Mouse (Mus musculus) cerebellum, adult (tissue): ENCODE data around the gene Klk4.

Experiments used
- ATAC-seq: cut with Nextera tagmentation; 2 replicates; pipeline ENCODE4 v1.9.2; 2017; ENCODE audit warnings: mild to moderate bottlenecking, moderate library complexity, mixed read lengths; ENCODE audit not compliant: insufficient number of reproducible peaks, low FRiP score, low TSS enrichment

Klk4 gene

DNA sequence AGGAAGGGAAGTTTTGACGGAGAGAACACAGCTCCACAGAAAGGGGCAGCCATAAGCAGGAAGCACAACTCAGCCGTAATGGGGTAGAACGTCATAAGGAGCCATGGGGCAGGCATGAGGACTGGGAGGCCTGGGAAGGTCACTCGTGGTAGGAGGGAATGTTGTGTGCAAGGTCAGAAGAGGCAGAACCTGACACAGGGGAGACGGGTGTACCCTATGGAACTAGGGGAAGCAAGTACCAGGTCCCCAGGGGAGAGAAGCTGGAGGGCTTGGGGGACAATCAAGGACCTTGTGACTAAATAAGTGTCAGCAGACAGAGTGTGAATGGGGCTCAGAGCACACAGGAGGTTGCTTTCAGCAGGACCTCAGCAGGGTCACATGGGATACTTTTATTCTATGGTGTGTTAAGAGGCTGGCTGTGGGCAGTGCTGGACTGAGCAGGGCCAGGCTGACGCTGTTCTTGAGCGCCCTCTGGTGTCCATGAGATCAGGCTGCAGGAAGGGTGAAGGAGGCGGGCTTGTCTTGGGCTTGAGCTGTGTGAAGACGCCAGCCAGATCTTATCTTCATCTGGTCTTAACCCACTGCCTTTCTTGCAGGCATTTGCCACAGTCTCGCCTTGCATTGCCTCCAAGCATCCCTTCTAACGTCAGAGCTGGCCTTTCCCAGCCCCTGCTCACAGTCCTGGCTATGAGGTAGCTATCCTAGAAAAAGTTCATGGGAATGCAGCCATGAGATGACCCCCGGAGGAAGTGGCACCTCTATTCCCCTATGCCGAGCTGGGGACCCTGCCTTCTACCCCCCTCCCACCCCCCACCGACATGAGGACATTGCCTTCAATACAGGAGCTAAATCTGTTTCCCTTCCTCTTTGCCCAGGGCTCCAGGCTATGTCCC is 38.8 kb downstream of the Klk4 start:
- ATAC-seq = peak; percentile 76; the same call in 1 of the 2 replicates

DNA sequence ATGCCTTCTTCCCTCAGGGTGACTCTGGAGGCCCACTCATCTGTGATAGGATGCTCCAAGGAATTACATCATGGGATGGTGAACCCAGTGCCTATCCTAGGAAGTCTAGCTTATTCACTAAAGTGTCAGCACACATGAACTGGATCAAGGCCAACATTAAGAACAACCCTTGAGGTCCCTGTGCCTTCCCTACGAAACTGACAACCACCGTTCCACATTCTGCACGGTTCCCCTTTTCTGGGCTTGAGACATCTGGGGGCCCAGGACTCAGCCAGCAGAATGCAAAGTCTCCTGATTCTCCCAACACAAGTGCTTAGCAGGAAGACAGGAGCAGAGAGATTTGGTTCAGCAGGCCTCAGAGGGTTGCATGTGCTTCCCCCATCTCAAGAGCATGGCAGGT is 39.6 kb downstream of the Klk4 start:
- no peak for ATAC-seq

DNA sequence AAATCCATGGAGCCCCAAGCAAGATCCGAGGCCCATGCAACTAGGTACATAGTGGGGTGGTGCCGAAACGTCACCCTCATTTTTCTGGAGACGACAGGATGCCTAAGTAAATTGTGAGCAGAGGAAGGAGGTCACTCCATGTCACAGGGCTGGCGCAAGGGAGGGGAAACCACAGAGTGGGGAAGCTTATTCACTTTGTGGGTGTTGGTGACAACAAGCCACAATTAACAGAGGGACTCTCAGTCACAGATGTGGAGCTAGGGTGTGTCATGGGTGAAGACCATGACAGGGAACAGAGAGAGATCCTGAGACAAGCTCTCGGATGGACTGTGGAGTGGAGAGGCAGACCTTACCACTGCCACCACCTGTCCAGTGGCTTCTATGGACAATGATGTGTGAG is 40.1 kb downstream of the Klk4 start:
- no peak for ATAC-seq

DNA sequence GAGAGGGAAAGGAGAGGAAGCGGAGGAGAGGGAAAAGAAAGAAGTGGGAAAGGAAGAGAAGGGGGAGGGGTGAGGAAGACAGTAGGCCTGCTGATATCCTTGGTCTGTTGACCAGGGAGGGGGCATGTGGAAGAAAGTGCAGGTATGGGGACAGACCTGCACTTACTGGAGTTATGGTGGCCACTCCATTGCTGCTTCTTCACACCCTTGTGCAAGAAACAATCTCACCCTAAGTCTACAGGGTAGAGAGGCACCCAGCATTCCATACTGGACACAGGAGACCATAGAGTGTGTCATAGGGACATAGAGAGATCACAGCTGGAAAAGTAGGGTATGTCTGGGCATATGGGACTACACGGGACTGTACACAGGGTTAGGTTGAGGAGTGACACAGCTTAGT is 41.0 kb downstream of the Klk4 start:
- no peak for ATAC-seq

DNA sequence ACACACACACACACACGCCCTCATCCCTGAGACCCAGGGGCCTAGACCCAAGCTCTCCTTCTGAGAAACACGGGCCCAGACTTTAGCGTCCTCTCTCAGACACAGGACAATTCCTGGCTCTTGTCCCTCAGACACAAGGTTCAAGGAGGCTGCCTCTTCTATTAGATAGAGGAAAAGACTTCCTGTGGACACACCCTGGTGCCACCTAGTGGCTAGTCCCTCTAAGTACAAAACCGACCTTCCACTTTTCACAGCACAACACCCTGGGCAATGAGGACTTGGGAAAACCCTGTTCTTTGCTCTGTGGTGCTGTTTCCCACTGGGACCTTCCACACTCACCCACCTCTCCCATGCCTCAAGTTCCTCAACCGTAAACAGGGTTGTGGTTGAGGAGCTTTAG is 45.0 kb downstream of the Klk4 start:
- no peak for ATAC-seq

DNA sequence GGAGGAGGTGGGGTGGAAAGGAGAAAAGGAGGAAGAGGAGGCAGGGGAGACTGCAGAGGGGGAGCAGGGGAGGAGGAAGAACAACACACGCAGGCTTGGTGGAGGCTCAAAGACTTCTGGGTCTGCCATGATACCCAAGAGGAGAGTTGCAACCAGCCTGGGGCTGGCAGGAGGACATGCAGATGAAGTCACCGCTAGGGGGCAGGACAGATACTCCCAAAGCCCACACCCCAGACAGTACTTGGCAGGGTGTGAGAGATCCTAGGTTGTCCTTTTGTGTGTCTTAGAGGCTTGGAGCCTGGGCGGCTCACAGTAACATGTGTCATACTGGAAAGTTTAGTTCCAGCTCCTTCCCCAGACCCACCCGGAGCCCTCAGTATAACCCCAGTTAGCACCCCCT is 47.6 kb downstream of the Klk4 start:
- ATAC-seq = no peak

DNA sequence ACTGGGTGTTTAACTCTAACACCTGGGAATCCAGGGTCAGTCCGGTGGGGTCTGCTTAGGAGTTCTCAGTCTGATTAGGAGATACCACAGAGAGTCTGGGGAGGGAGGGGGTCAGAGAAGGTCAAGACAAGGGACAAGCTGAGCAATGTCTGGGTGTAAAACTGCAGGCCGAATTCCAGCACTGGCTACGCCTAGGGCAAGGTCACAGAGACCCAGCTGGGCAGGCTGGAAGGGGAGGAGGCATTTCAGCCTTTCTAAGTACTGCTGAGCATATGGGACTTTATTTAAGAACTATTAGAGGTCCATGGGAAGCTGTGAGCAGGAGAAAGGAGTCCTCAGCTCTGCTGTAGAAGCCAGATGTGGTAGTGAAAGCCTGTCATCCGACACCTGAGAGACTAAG is 51.4 kb downstream of the Klk4 start:
- no peak for ATAC-seq

DNA sequence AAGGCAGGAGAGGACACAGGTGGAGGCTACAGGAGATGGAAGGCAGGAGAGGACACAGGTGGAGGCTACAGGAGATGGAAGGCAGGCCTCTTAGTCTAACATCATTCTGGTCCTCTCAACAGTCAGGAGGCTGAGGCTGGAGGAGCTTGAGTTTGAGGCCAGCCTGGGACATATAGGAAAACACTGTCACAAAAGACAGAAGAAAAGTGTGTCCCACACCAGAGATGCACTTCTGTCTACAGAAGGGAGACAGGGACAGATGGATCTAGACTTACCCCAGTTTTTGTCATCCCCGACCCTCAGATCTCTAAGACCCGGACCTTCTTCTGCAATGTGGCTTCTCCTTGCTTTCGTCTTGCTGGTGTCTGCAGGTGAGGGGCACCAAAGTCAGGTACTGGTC is 52.5 kb downstream of the Klk4 start, which contains the start of gene Klk15:
Gene Klk15 (plus strand): TSS at position 301 of the 400 bp plus-strand sequence.
- no peak for ATAC-seq

DNA sequence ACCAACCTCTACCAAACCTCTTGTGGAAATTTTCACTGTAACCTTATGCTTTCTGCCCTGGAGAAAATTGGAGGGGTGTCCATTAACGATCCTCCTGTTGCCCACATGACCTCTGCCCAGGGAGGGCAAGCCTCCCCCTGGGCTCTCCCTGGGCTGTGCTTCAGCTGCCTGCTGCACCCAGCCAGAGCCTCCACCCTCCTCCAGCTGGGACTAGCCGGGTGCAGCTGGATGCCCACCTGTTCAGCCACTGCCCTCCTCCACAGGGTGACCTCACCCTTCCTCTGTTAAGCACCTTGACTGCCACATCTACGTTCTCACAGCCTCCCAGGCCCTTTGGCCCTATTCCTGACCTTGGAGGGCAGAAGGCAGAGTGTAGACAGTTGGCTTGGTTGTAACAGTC is 53.8 kb downstream of the Klk4 start:
- ATAC-seq = no peak
